Mouse (Mus musculus) stomach, postnatal 0 days (tissue): ENCODE measurements around the gene BB287469. TPM values are rescaled to one million over a fixed set of nuclear protein-coding genes. Genes with fewer than 3 reads are reported as not detected.
"Not testable (repeated sequence)": the region's sequence is repeated elsewhere in the genome, so short reads cannot be mapped to it uniquely, and the experiment has no call there.

ENCODE experiments used
- ATAC-seq: fragments of 200-750 bp; cut with Nextera tagmentation; 2 replicates; pipeline ENCODE4 v1.8.0; 2017; ENCODE audit not compliant: low FRiP score, low TSS enrichment
- DNase-seq: peaks from one replicate; pipeline ENCODE4 v3.0.0-alpha.2; 2016; ENCODE audit warnings: low spot score
- H3K27ac ChIP-seq: fragments of 300-500 bp; sonication (generic); replicated peaks from 2 replicates; pipeline ENCODE4 v1.5.1; 2014; ENCODE audit warnings: mild to moderate bottlenecking, control low read depth
- H3K27me3 ChIP-seq: fragments of 300-500 bp; sonication (generic); 2 replicates; pipeline ENCODE4 v1.6.1; 2014; ENCODE audit warnings: low read length; ENCODE audit not compliant: control insufficient read depth, insufficient read depth
- H3K36me3 ChIP-seq: fragments of 300-500 bp; sonication (generic); 2 replicates; pipeline ENCODE4 v1.6.1; 2014; ENCODE audit warnings: low read length, mixed read lengths; ENCODE audit not compliant: control insufficient read depth, insufficient read depth
- H3K4me1 ChIP-seq: fragments of 300-500 bp; sonication (generic); replicated peaks from 2 replicates; pipeline ENCODE4 v1.6.1; 2014; ENCODE audit warnings: antibody characterized with exemption; ENCODE audit not compliant: control insufficient read depth, insufficient read depth
- H3K4me2 ChIP-seq: fragments of 300-500 bp; sonication (generic); replicated peaks from 2 replicates; pipeline ENCODE4 v1.6.1; 2014; ENCODE audit warnings: low read depth, mild to moderate bottlenecking, control low read depth, moderate library complexity
- H3K4me3 ChIP-seq: fragments of 300-500 bp; sonication (generic); 2 replicates; pipeline ENCODE4 v1.5.1; 2014; ENCODE audit warnings: low read depth, low read length, control low read depth
- H3K9ac ChIP-seq: fragments of 300-500 bp; sonication (generic); 2 replicates; pipeline ENCODE4 v1.6.1; 2014; ENCODE audit warnings: mild to moderate bottlenecking, low read length, control low read depth, mixed read lengths
- H3K9me3 ChIP-seq: fragments of 300-500 bp; sonication (generic); 2 replicates; pipeline ENCODE4 v1.6.1; 2016; ENCODE audit warnings: low read length; ENCODE audit not compliant: control insufficient read depth
- WGBS: fragments of 180-500 bp; shearing (Covaris S2); extraction: QIAGEN DNeasy Blood & Tissue Kit; methylation state at CpG from one replicate; pipeline ENCODE4 v1.1.7; 2014; 5-methylcytosine and 5-hydroxymethylcytosine counted together
- polyA plus RNA-seq: library from polyadenylated mRNA; unstranded; fragments of >200 nt; fragmentation: Nextera tagmentation; extraction: Ambion mirVana; gene quantifications from 2 replicates; pipeline ENCODE4 v1.2.1, GENCODE M21; 2015

BB287469 gene
- polyA plus RNA-seq, 1 experiment from 2014 or later = not detected

- WGBS = 79% methylated on average over 2 of the region's 2 CpGs
- H3K27ac ChIP-seq, DNase-seq, H3K4me3 ChIP-seq, H3K9me3 ChIP-seq, H3K4me2 ChIP-seq, H3K9ac ChIP-seq, H3K4me1 ChIP-seq, H3K27me3 ChIP-seq, ATAC-seq, H3K36me3 ChIP-seq: not testable (repeated sequence)
Observed at GRCm38 (mm10) chr12:87864048-87864447, 47.7 kb downstream of the BB287469 start.

Other genes with a start within 250 kb of the BB287469 start
- not detected in 2 replicates for gene Oog1, start 213.9 kb upstream of the BB287469 start, polyA plus RNA-seq
- not detected in 2 replicates for gene Gm4027, start 197.7 kb upstream of the BB287469 start, polyA plus RNA-seq
- gene Gm16381, start 172.0 kb upstream of the BB287469 start, polyA plus RNA-seq = not detected in 2 replicates
- gene Gm21319, start 40.8 kb upstream of the BB287469 start, polyA plus RNA-seq = not detected in 2 replicates
- not detected in 2 replicates for gene Gm21936, start 21.1 kb upstream of the BB287469 start, polyA plus RNA-seq
- gene Gm2001, start 25.8 kb downstream of the BB287469 start, polyA plus RNA-seq = not detected in 2 replicates
- not detected in 2 replicates for gene Gm2016, start 57.5 kb downstream of the BB287469 start, polyA plus RNA-seq
- gene Gm2022, start 78.8 kb downstream of the BB287469 start, polyA plus RNA-seq = not detected in 2 replicates
- not detected in 2 replicates for gene Gm2035, start 103.3 kb downstream of the BB287469 start, polyA plus RNA-seq
- gene Gm2042, start 137.5 kb downstream of the BB287469 start, polyA plus RNA-seq = not detected in 2 replicates
- gene Gm2075, start 195.3 kb downstream of the BB287469 start, polyA plus RNA-seq = not detected in 2 replicates
- gene Gm6803, start 202.2 kb downstream of the BB287469 start, polyA plus RNA-seq = not detected in 2 replicates
- not detected in 2 replicates for gene Gm2056, start 210.4 kb downstream of the BB287469 start, polyA plus RNA-seq